Mouse (Mus musculus): ENCODE measurements around the gene Atxn2. TPM values are rescaled to one million over a fixed set of nuclear protein-coding genes. Genes with fewer than 3 reads are reported as not detected.

Atxn2 gene
- polyA plus RNA-seq, 1 experiment: 205 TPM

DNA sequence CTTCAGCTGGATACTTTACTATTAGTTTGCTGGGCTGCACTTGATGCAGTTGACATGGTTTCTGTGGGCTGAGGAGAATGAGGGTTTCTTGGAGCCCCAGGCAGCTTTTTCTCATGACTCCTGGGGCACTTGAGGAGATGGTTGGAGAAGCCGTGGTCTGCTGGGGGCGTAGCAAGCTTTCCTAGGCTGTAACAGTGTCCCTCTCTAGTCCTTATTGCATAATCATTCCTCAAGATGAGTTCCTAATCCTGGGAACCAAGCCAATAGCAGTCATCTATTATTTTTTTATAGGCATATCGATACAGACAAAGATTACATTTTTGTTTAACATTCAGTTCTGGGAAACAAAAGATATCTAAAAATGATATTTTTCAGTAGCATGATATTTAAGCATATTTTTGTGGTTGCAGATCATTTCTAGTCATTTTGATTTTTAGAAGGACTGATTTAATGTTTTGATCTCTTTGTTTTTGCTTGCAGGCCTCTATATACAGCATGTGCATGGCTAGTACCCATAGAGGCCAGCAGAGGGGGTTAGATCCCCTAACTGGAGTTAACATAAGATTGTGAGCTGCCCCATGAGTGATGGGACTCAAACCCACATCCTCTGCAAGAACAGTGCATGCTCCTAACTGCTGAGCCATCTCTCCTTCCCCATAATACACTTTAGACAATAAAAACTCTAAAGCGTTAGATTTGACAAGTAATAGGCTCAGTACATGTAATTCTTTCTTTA is 55.1 kb downstream of the Atxn2 start:
- 97% methylated on average over 4 of the region's 4 CpGs for WGBS
- Histone ChIP-seq H3K36me3 (ENCODE audit: control insufficient read depth, insufficient read depth, low read length) (no peaks in the 10 kb centered on the region), H3K4me1 (replicated peaks; ENCODE audit: control insufficient read depth, insufficient read depth, low read length) (no peaks in the 10 kb centered on the region), H3K27me3 (ENCODE audit: control insufficient read depth, insufficient read depth, low read length) (no peaks in the 10 kb centered on the region), H3K4me3 (ENCODE audit: control insufficient read depth, insufficient read depth, low read length) (no peak overlapping the region), H3K27ac (ENCODE audit: control insufficient read depth, insufficient read depth, low read length) (no peak overlapping the region)
- TF ChIP-seq CTCF (IDR thresholded peaks at IDR 0.05; ENCODE audit: borderline replicate concordance, control insufficient read depth, extremely low read depth, insufficient read depth, low read length, poor library complexity): no peak
- TF ChIP-seq POLR2A (IDR thresholded peaks at IDR 0.05; ENCODE audit: control insufficient read depth, extremely low read depth, insufficient read depth, low read length, poor library complexity): no peak
- DNase-seq: peak; percentile 30

GRCm38 (mm10) chr5:121767564-121767963 is 56.4 kb downstream of the Atxn2 start:
- TF ChIP-seq POLR2A (IDR thresholded peaks at IDR 0.05; ENCODE audit: control insufficient read depth, extremely low read depth, insufficient read depth, low read length, poor library complexity) (no peak), CTCF (IDR thresholded peaks at IDR 0.05; ENCODE audit: borderline replicate concordance, control insufficient read depth, extremely low read depth, insufficient read depth, low read length, poor library complexity) (no peak)
- WGBS: 71% methylated on average over 2 of the region's 2 CpGs
- Histone ChIP-seq H3K27ac (ENCODE audit: control insufficient read depth, insufficient read depth, low read length) (no peak overlapping the region), H3K4me1 (replicated peaks; ENCODE audit: control insufficient read depth, insufficient read depth, low read length) (no peaks in the 10 kb centered on the region), H3K36me3 (ENCODE audit: control insufficient read depth, insufficient read depth, low read length) (peaks cover under 1% of the 10 kb centered on the region; the same call in 1 of the 2 replicates), H3K27me3 (ENCODE audit: control insufficient read depth, insufficient read depth, low read length) (no peaks in the 10 kb centered on the region), H3K4me3 (ENCODE audit: control insufficient read depth, insufficient read depth, low read length) (no peak overlapping the region)
- no peak for DNase-seq

DNA sequence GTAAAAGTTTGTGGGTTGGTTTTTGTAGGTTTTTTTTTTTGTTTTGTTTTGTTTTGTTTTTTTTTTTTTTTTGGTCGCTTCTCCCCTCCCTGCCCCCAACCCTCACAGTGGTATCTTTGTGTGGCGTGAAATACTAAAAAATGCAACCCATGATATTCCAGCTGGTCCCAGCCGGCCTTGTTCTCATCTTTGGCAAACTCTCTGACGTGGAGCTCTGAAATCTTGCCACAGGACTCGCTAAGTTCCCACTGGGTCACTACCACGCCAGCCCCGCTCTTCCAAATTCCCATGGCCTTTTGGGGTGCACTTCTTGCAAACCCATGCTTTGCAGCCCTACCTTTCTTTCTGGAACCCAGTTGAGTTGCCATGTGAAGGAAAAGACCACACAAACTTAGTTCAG is 58.7 kb downstream of the Atxn2 start:
- H3K4me3 ChIP-seq (ENCODE audit: control insufficient read depth, insufficient read depth, low read length): no peak overlapping the region
- H3K27ac ChIP-seq (ENCODE audit: control insufficient read depth, insufficient read depth, low read length): no peak overlapping the region
- peaks cover 4% of the 10 kb centered on the region; the same call in 1 of the 2 replicates for H3K36me3 ChIP-seq (ENCODE audit: control insufficient read depth, insufficient read depth, low read length)
- no peaks in the 10 kb centered on the region for H3K27me3 ChIP-seq (ENCODE audit: control insufficient read depth, insufficient read depth, low read length)
- 93% methylated on average over 7 of the region's 7 CpGs for WGBS
- H3K4me1 ChIP-seq (replicated peaks; ENCODE audit: control insufficient read depth, insufficient read depth, low read length): no peaks in the 10 kb centered on the region
- TF ChIP-seq CTCF (IDR thresholded peaks at IDR 0.05; ENCODE audit: borderline replicate concordance, control insufficient read depth, extremely low read depth, insufficient read depth, low read length, poor library complexity) (no peak), POLR2A (IDR thresholded peaks at IDR 0.05; ENCODE audit: control insufficient read depth, extremely low read depth, insufficient read depth, low read length, poor library complexity) (no peak)
- DNase-seq: no peak

DNA sequence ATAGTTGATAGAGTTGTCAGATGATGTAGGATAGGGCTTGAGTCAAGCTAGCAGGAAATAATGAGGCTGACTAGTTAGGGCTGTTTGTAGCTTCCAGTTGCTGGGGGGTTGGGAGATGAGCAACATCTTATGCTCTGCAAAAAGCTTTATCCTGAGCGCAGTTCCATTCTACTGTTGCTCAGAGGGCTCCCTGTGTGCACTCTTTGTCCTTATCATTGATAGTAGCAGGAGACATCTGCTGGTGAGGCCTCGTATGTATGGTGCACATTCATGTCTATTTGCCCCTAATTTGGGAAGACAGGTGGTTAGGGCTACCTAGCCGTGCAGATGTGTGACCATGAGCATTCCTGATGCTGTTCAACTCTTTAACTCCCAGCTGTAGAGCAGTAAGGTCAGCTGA is 60.5 kb downstream of the Atxn2 start:
- no peak overlapping the region for H3K4me3 ChIP-seq (ENCODE audit: control insufficient read depth, insufficient read depth, low read length)
- H3K4me1 ChIP-seq (replicated peaks; ENCODE audit: control insufficient read depth, insufficient read depth, low read length): no peaks in the 10 kb centered on the region
- TF ChIP-seq POLR2A (IDR thresholded peaks at IDR 0.05; ENCODE audit: control insufficient read depth, extremely low read depth, insufficient read depth, low read length, poor library complexity) (no peak), CTCF (IDR thresholded peaks at IDR 0.05; ENCODE audit: borderline replicate concordance, control insufficient read depth, extremely low read depth, insufficient read depth, low read length, poor library complexity) (no peak)
- 92% methylated on average over 3 of the region's 3 CpGs for WGBS
- H3K27ac ChIP-seq (ENCODE audit: control insufficient read depth, insufficient read depth, low read length): no peak overlapping the region
- H3K27me3 ChIP-seq (ENCODE audit: control insufficient read depth, insufficient read depth, low read length): no peaks in the 10 kb centered on the region
- no peak for DNase-seq
- peaks cover 8% of the 10 kb centered on the region for H3K36me3 ChIP-seq (ENCODE audit: control insufficient read depth, insufficient read depth, low read length)

GRCm38 (mm10) chr5:121778485-121779119 is 67.5 kb downstream of the Atxn2 start:
- Histone ChIP-seq H3K36me3 (ENCODE audit: control insufficient read depth, insufficient read depth, low read length) (peaks cover 21% of the 10 kb centered on the region), H3K4me3 (ENCODE audit: control insufficient read depth, insufficient read depth, low read length) (no peak overlapping the region), H3K27me3 (ENCODE audit: control insufficient read depth, insufficient read depth, low read length) (no peaks in the 10 kb centered on the region), H3K27ac (ENCODE audit: control insufficient read depth, insufficient read depth, low read length) (no peak overlapping the region), H3K4me1 (replicated peaks; ENCODE audit: control insufficient read depth, insufficient read depth, low read length) (no peaks in the 10 kb centered on the region)
- 93% methylated on average over 7 of the region's 7 CpGs for WGBS
- TF ChIP-seq POLR2A (IDR thresholded peaks at IDR 0.05; ENCODE audit: control insufficient read depth, extremely low read depth, insufficient read depth, low read length, poor library complexity): no peak
- TF ChIP-seq CTCF (IDR thresholded peaks at IDR 0.05; ENCODE audit: borderline replicate concordance, control insufficient read depth, extremely low read depth, insufficient read depth, low read length, poor library complexity): no peak
- no peak for DNase-seq

DNA sequence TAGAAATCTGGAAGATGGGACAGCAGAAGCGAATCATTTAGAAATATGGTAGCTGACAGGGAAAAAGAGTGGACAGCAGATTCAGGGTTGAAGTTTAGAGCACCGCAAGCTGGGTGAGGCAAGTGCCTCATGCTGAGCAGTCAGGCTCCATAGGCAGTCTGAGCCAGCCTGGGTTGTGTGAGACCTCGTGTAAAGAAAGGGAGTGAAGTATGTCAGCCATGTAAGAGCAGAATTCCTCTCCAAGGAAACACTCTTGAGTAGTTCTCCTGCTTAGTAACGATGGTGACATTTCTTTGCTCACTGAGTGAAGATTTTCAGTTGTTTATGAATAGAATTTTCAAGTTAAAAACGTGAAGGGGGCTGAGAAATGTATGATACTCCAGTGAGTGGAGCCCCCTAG is 69.0 kb downstream of the Atxn2 start:
- Histone ChIP-seq H3K36me3 (ENCODE audit: control insufficient read depth, insufficient read depth, low read length) (peaks cover 20% of the 10 kb centered on the region), H3K27me3 (ENCODE audit: control insufficient read depth, insufficient read depth, low read length) (no peaks in the 10 kb centered on the region), H3K27ac (ENCODE audit: control insufficient read depth, insufficient read depth, low read length) (no peak overlapping the region), H3K4me1 (replicated peaks; ENCODE audit: control insufficient read depth, insufficient read depth, low read length) (no peaks in the 10 kb centered on the region), H3K4me3 (ENCODE audit: control insufficient read depth, insufficient read depth, low read length) (no peak overlapping the region)
- no peak for TF ChIP-seq CTCF (IDR thresholded peaks at IDR 0.05; ENCODE audit: borderline replicate concordance, control insufficient read depth, extremely low read depth, insufficient read depth, low read length, poor library complexity)
- no peak for TF ChIP-seq POLR2A (IDR thresholded peaks at IDR 0.05; ENCODE audit: control insufficient read depth, extremely low read depth, insufficient read depth, low read length, poor library complexity)
- no peak for DNase-seq
- 93% methylated on average over 5 of the region's 5 CpGs for WGBS

All from thymus, adult 2 months (tissue).